Mouse (Mus musculus): ENCODE results near the gene Iffo1.

Iffo1 gene

DNA sequence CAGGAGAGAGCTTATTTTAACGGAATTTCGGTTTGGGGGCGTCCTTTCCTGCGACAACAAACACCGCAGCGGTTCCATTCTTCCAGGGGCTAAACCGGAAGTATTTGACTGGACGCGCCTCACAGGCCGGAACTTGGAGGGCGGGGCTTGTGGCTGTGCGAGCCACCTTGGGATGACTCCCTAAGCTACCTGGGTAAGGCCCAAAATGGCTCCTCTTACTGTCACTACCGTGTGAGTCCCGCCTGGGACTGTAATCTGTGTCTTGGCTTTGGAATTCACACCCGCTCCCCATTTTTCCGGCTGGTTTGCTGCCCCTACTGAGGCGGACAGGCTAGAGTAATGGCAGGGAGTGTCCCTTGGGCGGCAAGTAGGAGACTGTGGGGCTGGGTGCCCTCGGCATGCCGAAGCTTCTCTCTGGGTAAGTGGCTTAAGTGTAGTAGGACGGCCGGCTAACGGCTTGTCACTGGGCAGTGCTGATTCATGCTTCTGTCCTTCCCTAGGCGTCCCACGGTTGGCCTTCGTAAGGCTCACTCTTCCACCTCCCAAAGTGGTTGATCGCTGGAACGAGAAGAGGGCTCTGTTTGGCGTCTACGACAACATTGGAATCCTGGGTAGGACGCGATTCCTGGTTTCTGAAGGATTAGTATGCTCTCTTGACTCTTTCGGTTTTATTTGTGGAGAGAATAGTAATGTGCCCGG, 47.1 kb downstream of the Iffo1 start:
- CTCF ChIA-PET, result interaction anchor here (0.9 kb wide), 1 partner anchor 24 kb away, joined by 3 read pairs; the partner anchor contains the start of gene Vamp1

- CTCF ChIA-PET, result no interaction called here
These were observed 47.8 kb downstream of the Iffo1 start for GRCm38 (mm10) chr6:125192841-125193240.

- CTCF ChIA-PET, result no interaction called here
These were observed 48.3 kb downstream of the Iffo1 start for GRCm38 (mm10) chr6:125193390-125193789.

GRCm38 (mm10) chr6:125195541-125196075, 50.6 kb downstream of the Iffo1 start:
- CTCF ChIA-PET, result no interaction called here

DNA sequence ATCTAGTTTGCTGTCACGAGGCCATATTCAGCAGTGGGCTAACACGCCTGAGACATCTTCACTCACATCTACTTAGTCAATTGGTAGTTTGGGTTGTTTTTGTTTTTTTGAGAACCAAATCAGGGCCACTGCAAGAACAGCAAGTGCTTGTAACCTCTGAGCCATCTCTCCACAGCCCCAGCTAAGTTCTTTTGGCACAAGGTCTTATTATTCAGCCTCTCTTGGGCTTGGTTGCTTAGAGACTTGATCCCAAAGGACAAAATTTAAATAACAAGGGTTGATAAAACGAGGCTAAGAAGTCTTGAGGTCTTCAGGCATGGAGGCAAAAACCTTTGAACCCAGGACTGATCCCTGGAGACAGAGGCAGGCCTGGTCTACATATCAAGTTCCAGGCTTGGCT, 51.3 kb downstream of the Iffo1 start:
- CTCF ChIA-PET, result no interaction called here

DNA sequence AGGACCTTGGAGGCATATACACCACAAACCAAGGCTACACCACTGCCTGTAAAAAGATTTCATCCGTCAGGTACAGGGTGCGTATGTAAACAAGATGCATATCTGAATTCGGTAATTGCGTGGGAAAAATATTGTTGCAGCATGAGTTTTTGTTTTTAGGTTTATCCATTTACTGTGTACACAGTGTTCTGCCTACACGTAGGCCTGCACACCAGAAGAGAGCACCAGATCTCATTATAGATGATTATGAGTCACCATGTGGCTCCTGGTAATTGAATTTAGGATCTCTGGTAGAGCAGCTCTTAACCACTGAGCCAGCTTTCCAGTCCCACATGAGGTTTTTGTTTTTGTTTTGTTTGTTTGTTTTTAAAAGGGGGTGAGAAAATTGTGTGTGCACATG, 52.1 kb downstream of the Iffo1 start:
- CTCF ChIA-PET, result no interaction called here

- CTCF ChIA-PET, result no interaction called here
These were observed 65.4 kb downstream of the Iffo1 start for GRCm38 (mm10) chr6:125210436-125210835.

All from spleen, embryonic (tissue).